Mouse (Mus musculus): ENCODE data around the gene Ap2s1. TPM values are rescaled to one million over a fixed set of nuclear protein-coding genes. Genes with fewer than 3 reads are reported as not detected.
A peak's percentile ranks its signal among the peaks of the same experiment; 100 is the strongest.

The Ap2s1 gene
- polyA plus RNA-seq, 1 experiment from 2014 or later = 300 TPM

- ATAC-seq (replicated peaks; ENCODE audit: low FRiP score) = no peak
These were observed 571 bp upstream of the Ap2s1 start for GRCm38 (mm10) chr7:16737606-16738072.

GRCm38 (mm10) chr7:16739056-16739604, 920 bp downstream of the Ap2s1 start:
- H3K4me1 ChIP-seq (replicated peaks; ENCODE audit: control insufficient read depth, insufficient read depth, low read length) = peaks cover 10% of the 10 kb centered on the region
- H3K27me3 ChIP-seq (replicated peaks; ENCODE audit: control insufficient read depth, insufficient read depth, low read length) = no peaks in the 10 kb centered on the region
- ATAC-seq (replicated peaks; ENCODE audit: low FRiP score) (no peak), DNase-seq (ENCODE audit: low spot score) (no peak)
- peak overlapping the region; percentile 93 for H3K4me2 ChIP-seq
- H3K9ac ChIP-seq (ENCODE audit: low read depth, low read length) = peak overlapping the region; percentile 78
- H3K9me3 ChIP-seq (ENCODE audit: control insufficient read depth, low read length) = no peaks in the 10 kb centered on the region
- H3K4me3 ChIP-seq (ENCODE audit: low read depth, low read length) = peak overlapping the region; percentile 84
- H3K36me3 ChIP-seq (ENCODE audit: control insufficient read depth, insufficient read depth, low read length) = peaks cover 6% of the 10 kb centered on the region; the same call in 1 of the 2 replicates
- peak overlapping the region; percentile 57; the same call in 1 of the 2 replicates for H3K27ac ChIP-seq (ENCODE audit: low read depth, low read length)
- 44% methylated on average over 10 of the region's 10 CpGs for WGBS

More at GRCm38 (mm10) chr7:16737606-16738072, 571 bp upstream of the Ap2s1 start:
- 48% methylated on average over 10 of the region's 10 CpGs for WGBS
- H3K9ac ChIP-seq (ENCODE audit: low read depth, low read length) = peak overlapping the region; percentile 39; the same call in 1 of the 2 replicates
- DNase-seq (ENCODE audit: low spot score) = no peak
- peak overlapping the region; percentile 68 for H3K4me2 ChIP-seq
- peak overlapping the region; percentile 84 for H3K4me3 ChIP-seq (ENCODE audit: low read depth, low read length)
- H3K4me1 ChIP-seq (replicated peaks; ENCODE audit: control insufficient read depth, insufficient read depth, low read length) = peaks cover 10% of the 10 kb centered on the region
- H3K27ac ChIP-seq (ENCODE audit: low read depth, low read length) = no peak overlapping the region
- no peaks in the 10 kb centered on the region for H3K9me3 ChIP-seq (ENCODE audit: control insufficient read depth, low read length)
- 0 out of 2 replicates have a peak, but pooled peaks cover 3% of the 10 kb centered on the region for H3K36me3 ChIP-seq (ENCODE audit: control insufficient read depth, insufficient read depth, low read length)
- H3K27me3 ChIP-seq (replicated peaks; ENCODE audit: control insufficient read depth, insufficient read depth, low read length) = no peaks in the 10 kb centered on the region

- H3K4me1 ChIP-seq (replicated peaks; ENCODE audit: control insufficient read depth, insufficient read depth, low read length) = no peaks in the 10 kb centered on the region
- ATAC-seq (replicated peaks; ENCODE audit: low FRiP score) = no peak
- no peak overlapping the region for H3K4me2 ChIP-seq
- H3K27me3 ChIP-seq (replicated peaks; ENCODE audit: control insufficient read depth, insufficient read depth, low read length) = no peaks in the 10 kb centered on the region
- no peak overlapping the region for H3K9ac ChIP-seq (ENCODE audit: low read depth, low read length)
- WGBS = 93% methylated on average over 4 of the region's 4 CpGs
- H3K27ac ChIP-seq (ENCODE audit: low read depth, low read length) = no peak overlapping the region
- no peak for DNase-seq (ENCODE audit: low spot score)
- no peak overlapping the region for H3K4me3 ChIP-seq (ENCODE audit: low read depth, low read length)
- no peaks in the 10 kb centered on the region for H3K9me3 ChIP-seq (ENCODE audit: control insufficient read depth, low read length)
- peaks cover 28% of the 10 kb centered on the region for H3K36me3 ChIP-seq (ENCODE audit: control insufficient read depth, insufficient read depth, low read length)
These were observed 7.2 kb downstream of the Ap2s1 start for GRCm38 (mm10) chr7:16745373-16745772.

GRCm38 (mm10) chr7:16746093-16746492, 7.9 kb downstream of the Ap2s1 start:
- Histone ChIP-seq H3K9me3 (ENCODE audit: control insufficient read depth, low read length) (no peaks in the 10 kb centered on the region), H3K36me3 (ENCODE audit: control insufficient read depth, insufficient read depth, low read length) (peaks cover 28% of the 10 kb centered on the region), H3K27me3 (replicated peaks; ENCODE audit: control insufficient read depth, insufficient read depth, low read length) (no peaks in the 10 kb centered on the region), H3K4me2 (no peak overlapping the region), H3K27ac (ENCODE audit: low read depth, low read length) (no peak overlapping the region), H3K4me3 (ENCODE audit: low read depth, low read length) (no peak overlapping the region), H3K9ac (ENCODE audit: low read depth, low read length) (no peak overlapping the region), H3K4me1 (replicated peaks; ENCODE audit: control insufficient read depth, insufficient read depth, low read length) (no peaks in the 10 kb centered on the region)
- ATAC-seq (replicated peaks; ENCODE audit: low FRiP score) (peak; percentile 37), DNase-seq (ENCODE audit: low spot score) (no peak)
- WGBS = 60% methylated on average over 3 of the region's 3 CpGs

- no peaks in the 10 kb centered on the region for H3K9me3 ChIP-seq (ENCODE audit: control insufficient read depth, low read length)
- H3K27me3 ChIP-seq (replicated peaks; ENCODE audit: control insufficient read depth, insufficient read depth, low read length) = no peaks in the 10 kb centered on the region
- no peak overlapping the region for H3K9ac ChIP-seq (ENCODE audit: low read depth, low read length)
- no peak overlapping the region for H3K27ac ChIP-seq (ENCODE audit: low read depth, low read length)
- no peak for ATAC-seq (replicated peaks; ENCODE audit: low FRiP score)
- WGBS = 88% methylated on average over 6 of the region's 6 CpGs
- no peaks in the 10 kb centered on the region for H3K4me1 ChIP-seq (replicated peaks; ENCODE audit: control insufficient read depth, insufficient read depth, low read length)
- no peak overlapping the region for H3K4me2 ChIP-seq
- DNase-seq (ENCODE audit: low spot score) = no peak
- H3K36me3 ChIP-seq (ENCODE audit: control insufficient read depth, insufficient read depth, low read length) = peaks cover 25% of the 10 kb centered on the region
- no peak overlapping the region for H3K4me3 ChIP-seq (ENCODE audit: low read depth, low read length)
These were observed 9.4 kb downstream of the Ap2s1 start for GRCm38 (mm10) chr7:16747656-16748055.

- no peak overlapping the region for H3K9ac ChIP-seq (ENCODE audit: low read depth, low read length)
These were observed 13.8 kb downstream of the Ap2s1 start for GRCm38 (mm10) chr7:16752016-16752415.

GRCm38 (mm10) chr7:16755362-16756017, 17.3 kb downstream of the Ap2s1 start:
- no peak overlapping the region for H3K9ac ChIP-seq (ENCODE audit: low read depth, low read length)
- ATAC-seq (replicated peaks; ENCODE audit: low FRiP score) (peak; percentile 68), DNase-seq (ENCODE audit: low spot score) (no peak)
- WGBS = 34% methylated on average over 17 of the region's 17 CpGs
- no peaks in the 10 kb centered on the region for H3K36me3 ChIP-seq (ENCODE audit: control insufficient read depth, insufficient read depth, low read length)
- H3K27me3 ChIP-seq (replicated peaks; ENCODE audit: control insufficient read depth, insufficient read depth, low read length) = no peaks in the 10 kb centered on the region
- H3K9me3 ChIP-seq (ENCODE audit: control insufficient read depth, low read length) = no peaks in the 10 kb centered on the region
- no peak overlapping the region for H3K4me3 ChIP-seq (ENCODE audit: low read depth, low read length)
- H3K4me1 ChIP-seq (replicated peaks; ENCODE audit: control insufficient read depth, insufficient read depth, low read length) = peaks cover 7% of the 10 kb centered on the region
- no peak overlapping the region for H3K27ac ChIP-seq (ENCODE audit: low read depth, low read length)
- no peak overlapping the region for H3K4me2 ChIP-seq

More at GRCm38 (mm10) chr7:16752016-16752415, 13.8 kb downstream of the Ap2s1 start:
- peaks cover 18% of the 10 kb centered on the region for H3K36me3 ChIP-seq (ENCODE audit: control insufficient read depth, insufficient read depth, low read length)
- DNase-seq (ENCODE audit: low spot score) (no peak), ATAC-seq (replicated peaks; ENCODE audit: low FRiP score) (no peak)
- H3K27ac ChIP-seq (ENCODE audit: low read depth, low read length) = no peak overlapping the region
- H3K4me1 ChIP-seq (replicated peaks; ENCODE audit: control insufficient read depth, insufficient read depth, low read length) = peaks cover 7% of the 10 kb centered on the region
- H3K4me3 ChIP-seq (ENCODE audit: low read depth, low read length) = no peak overlapping the region
- H3K9me3 ChIP-seq (ENCODE audit: control insufficient read depth, low read length) = no peaks in the 10 kb centered on the region
- no peaks in the 10 kb centered on the region for H3K27me3 ChIP-seq (replicated peaks; ENCODE audit: control insufficient read depth, insufficient read depth, low read length)
- H3K4me2 ChIP-seq = no peak overlapping the region
- WGBS = 85% methylated on average over 12 of the region's 12 CpGs

GRCm38 (mm10) chr7:16758872-16759574, 20.8 kb downstream of the Ap2s1 start:
- Histone ChIP-seq H3K4me1 (replicated peaks; ENCODE audit: control insufficient read depth, insufficient read depth, low read length) (peaks cover 7% of the 10 kb centered on the region), H3K36me3 (ENCODE audit: control insufficient read depth, insufficient read depth, low read length) (no peaks in the 10 kb centered on the region), H3K9ac (ENCODE audit: low read depth, low read length) (no peak overlapping the region), H3K4me2 (no peak overlapping the region), H3K27me3 (replicated peaks; ENCODE audit: control insufficient read depth, insufficient read depth, low read length) (no peaks in the 10 kb centered on the region), H3K9me3 (ENCODE audit: control insufficient read depth, low read length) (no peaks in the 10 kb centered on the region), H3K27ac (ENCODE audit: low read depth, low read length) (no peak overlapping the region), H3K4me3 (ENCODE audit: low read depth, low read length) (no peak overlapping the region)
- ATAC-seq (replicated peaks; ENCODE audit: low FRiP score) = no peak
- no peak for DNase-seq (ENCODE audit: low spot score)
- WGBS = 66% methylated on average over 10 of the region's 11 CpGs
